Mouse (Mus musculus): ENCODE results near the gene Tmem183a. TPM values are rescaled to one million over a fixed set of nuclear protein-coding genes. Genes with fewer than 3 reads are reported as not detected.

The Tmem183a gene
- polyA plus RNA-seq, 1 experiment from 2014 or later: 91.3 TPM

- H3K4me3 ChIP-seq (ENCODE audit: low read length): no peak overlapping the region
- H3K27ac ChIP-seq (ENCODE audit: low read depth, low read length): no peak overlapping the region
- no peaks in the 10 kb centered on the region for H3K9me3 ChIP-seq (ENCODE audit: control insufficient read depth, low read length)
- no peaks in the 10 kb centered on the region for H3K4me1 ChIP-seq (ENCODE audit: control insufficient read depth, insufficient read depth, low read length)
- no peak overlapping the region for H3K4me2 ChIP-seq (replicated peaks; ENCODE audit: low read depth, low read length)
- H3K27me3 ChIP-seq (ENCODE audit: control insufficient read depth, insufficient read depth, low read length): no peaks in the 10 kb centered on the region
- H3K9ac ChIP-seq (ENCODE audit: low read depth, low read length): no peak overlapping the region
- WGBS: 87% methylated on average over 4 of the region's 4 CpGs
- ATAC-seq (ENCODE audit: low FRiP score, low TSS enrichment): no peak
- H3K36me3 ChIP-seq (ENCODE audit: control insufficient read depth, insufficient read depth, low read length): no peaks in the 10 kb centered on the region
Observed at GRCm38 (mm10) chr1:134384581-134384980, 22.8 kb upstream of the Tmem183a start.

- Histone ChIP-seq H3K27ac (ENCODE audit: low read depth, low read length) (no peak overlapping the region), H3K4me3 (ENCODE audit: low read length) (peak overlapping the region; percentile 34), H3K9me3 (ENCODE audit: control insufficient read depth, low read length) (no peaks in the 10 kb centered on the region), H3K36me3 (ENCODE audit: control insufficient read depth, insufficient read depth, low read length) (no peaks in the 10 kb centered on the region), H3K4me1 (ENCODE audit: control insufficient read depth, insufficient read depth, low read length) (no peaks in the 10 kb centered on the region), H3K9ac (ENCODE audit: low read depth, low read length) (peak overlapping the region; percentile 40; the same call in 1 of the 2 replicates), H3K4me2 (replicated peaks; ENCODE audit: low read depth, low read length) (peak overlapping the region; percentile 61), H3K27me3 (ENCODE audit: control insufficient read depth, insufficient read depth, low read length) (no peaks in the 10 kb centered on the region)
- 4% methylated on average over 19 of the region's 19 CpGs for WGBS
- no peak for ATAC-seq (ENCODE audit: low FRiP score, low TSS enrichment)
Observed at GRCm38 (mm10) chr1:134381795-134382625, 20.2 kb upstream of the Tmem183a start.

GRCm38 (mm10) chr1:134381051-134381450 lies 19.3 kb upstream of the Tmem183a start:
- no peak overlapping the region for H3K4me3 ChIP-seq (ENCODE audit: low read length)
- H3K4me2 ChIP-seq (replicated peaks; ENCODE audit: low read depth, low read length): peak overlapping the region; percentile 61
- no peaks in the 10 kb centered on the region for H3K27me3 ChIP-seq (ENCODE audit: control insufficient read depth, insufficient read depth, low read length)
- ATAC-seq (ENCODE audit: low FRiP score, low TSS enrichment): no peak
- H3K9ac ChIP-seq (ENCODE audit: low read depth, low read length): no peak overlapping the region
- no peaks in the 10 kb centered on the region for H3K9me3 ChIP-seq (ENCODE audit: control insufficient read depth, low read length)
- no peaks in the 10 kb centered on the region for H3K36me3 ChIP-seq (ENCODE audit: control insufficient read depth, insufficient read depth, low read length)
- WGBS: 62% methylated on average over 2 of the region's 2 CpGs
- no peaks in the 10 kb centered on the region for H3K4me1 ChIP-seq (ENCODE audit: control insufficient read depth, insufficient read depth, low read length)
- no peak overlapping the region for H3K27ac ChIP-seq (ENCODE audit: low read depth, low read length)

- no peak overlapping the region for H3K4me2 ChIP-seq (replicated peaks; ENCODE audit: low read depth, low read length)
- H3K27ac ChIP-seq (ENCODE audit: low read depth, low read length): no peak overlapping the region
- no peaks in the 10 kb centered on the region for H3K27me3 ChIP-seq (ENCODE audit: control insufficient read depth, insufficient read depth, low read length)
- H3K4me3 ChIP-seq (ENCODE audit: low read length): no peak overlapping the region
- H3K9ac ChIP-seq (ENCODE audit: low read depth, low read length): no peak overlapping the region
- 48% methylated on average over 2 of the region's 2 CpGs for WGBS
- H3K36me3 ChIP-seq (ENCODE audit: control insufficient read depth, insufficient read depth, low read length): no peaks in the 10 kb centered on the region
- no peaks in the 10 kb centered on the region for H3K4me1 ChIP-seq (ENCODE audit: control insufficient read depth, insufficient read depth, low read length)
- H3K9me3 ChIP-seq (ENCODE audit: control insufficient read depth, low read length): peaks cover 3% of the 10 kb centered on the region; the same call in 1 of the 2 replicates
- ATAC-seq (ENCODE audit: low FRiP score, low TSS enrichment): no peak
Observed at GRCm38 (mm10) chr1:134374124-134374523, 12.3 kb upstream of the Tmem183a start.

- no peak overlapping the region for H3K4me2 ChIP-seq (replicated peaks; ENCODE audit: low read depth, low read length)
- no peaks in the 10 kb centered on the region for H3K27me3 ChIP-seq (ENCODE audit: control insufficient read depth, insufficient read depth, low read length)
- no peak overlapping the region for H3K9ac ChIP-seq (ENCODE audit: low read depth, low read length)
- H3K4me1 ChIP-seq (ENCODE audit: control insufficient read depth, insufficient read depth, low read length): no peaks in the 10 kb centered on the region
- H3K4me3 ChIP-seq (ENCODE audit: low read length): no peak overlapping the region
- no peak overlapping the region for H3K27ac ChIP-seq (ENCODE audit: low read depth, low read length)
- no peak for ATAC-seq (ENCODE audit: low FRiP score, low TSS enrichment)
- WGBS: 55% methylated on average over 9 of the region's 9 CpGs
- H3K36me3 ChIP-seq (ENCODE audit: control insufficient read depth, insufficient read depth, low read length): no peaks in the 10 kb centered on the region
- H3K9me3 ChIP-seq (ENCODE audit: control insufficient read depth, low read length): peaks cover 3% of the 10 kb centered on the region; the same call in 1 of the 2 replicates
Observed at GRCm38 (mm10) chr1:134368777-134369337, 7.1 kb upstream of the Tmem183a start.

GRCm38 (mm10) chr1:134365491-134365890 lies 3.7 kb upstream of the Tmem183a start:
- ATAC-seq (ENCODE audit: low FRiP score, low TSS enrichment): no peak
- H3K4me3 ChIP-seq (ENCODE audit: low read length): no peak overlapping the region
- H3K36me3 ChIP-seq (ENCODE audit: control insufficient read depth, insufficient read depth, low read length): peaks cover 2% of the 10 kb centered on the region; the same call in 1 of the 2 replicates
- H3K4me2 ChIP-seq (replicated peaks; ENCODE audit: low read depth, low read length): no peak overlapping the region
- H3K27ac ChIP-seq (ENCODE audit: low read depth, low read length): no peak overlapping the region
- H3K9ac ChIP-seq (ENCODE audit: low read depth, low read length): no peak overlapping the region
- H3K27me3 ChIP-seq (ENCODE audit: control insufficient read depth, insufficient read depth, low read length): no peaks in the 10 kb centered on the region
- H3K4me1 ChIP-seq (ENCODE audit: control insufficient read depth, insufficient read depth, low read length): peaks cover 6% of the 10 kb centered on the region
- H3K9me3 ChIP-seq (ENCODE audit: control insufficient read depth, low read length): peaks cover under 1% of the 10 kb centered on the region; the same call in 1 of the 2 replicates
- WGBS: 69% methylated on average over 5 of the region's 5 CpGs

GRCm38 (mm10) chr1:134363194-134363593 lies 1.4 kb upstream of the Tmem183a start:
- H3K27me3 ChIP-seq (ENCODE audit: control insufficient read depth, insufficient read depth, low read length): no peaks in the 10 kb centered on the region
- H3K36me3 ChIP-seq (ENCODE audit: control insufficient read depth, insufficient read depth, low read length): peaks cover 16% of the 10 kb centered on the region
- H3K4me1 ChIP-seq (ENCODE audit: control insufficient read depth, insufficient read depth, low read length): peaks cover 11% of the 10 kb centered on the region
- no peak overlapping the region for H3K4me2 ChIP-seq (replicated peaks; ENCODE audit: low read depth, low read length)
- H3K4me3 ChIP-seq (ENCODE audit: low read length): no peak overlapping the region
- WGBS: 77% methylated on average over 4 of the region's 4 CpGs
- no peaks in the 10 kb centered on the region for H3K9me3 ChIP-seq (ENCODE audit: control insufficient read depth, low read length)
- no peak overlapping the region for H3K9ac ChIP-seq (ENCODE audit: low read depth, low read length)
- H3K27ac ChIP-seq (ENCODE audit: low read depth, low read length): no peak overlapping the region
- ATAC-seq (ENCODE audit: low FRiP score, low TSS enrichment): no peak

GRCm38 (mm10) chr1:134361195-134361856 lies 453 bp downstream of the Tmem183a start:
- peaks cover 11% of the 10 kb centered on the region for H3K4me1 ChIP-seq (ENCODE audit: control insufficient read depth, insufficient read depth, low read length)
- no peaks in the 10 kb centered on the region for H3K9me3 ChIP-seq (ENCODE audit: control insufficient read depth, low read length)
- H3K4me2 ChIP-seq (replicated peaks; ENCODE audit: low read depth, low read length): peak overlapping the region; percentile 77
- WGBS: 1% methylated on average over 37 of the region's 44 CpGs
- peak; percentile 86; the same call in 1 of the 2 replicates for ATAC-seq (ENCODE audit: low FRiP score, low TSS enrichment)
- peak overlapping the region; percentile 92 for H3K4me3 ChIP-seq (ENCODE audit: low read length)
- peak overlapping the region; percentile 57; the same call in 1 of the 2 replicates for H3K27ac ChIP-seq (ENCODE audit: low read depth, low read length)
- no peaks in the 10 kb centered on the region for H3K27me3 ChIP-seq (ENCODE audit: control insufficient read depth, insufficient read depth, low read length)
- H3K9ac ChIP-seq (ENCODE audit: low read depth, low read length): peak overlapping the region; percentile 92
- peaks cover 29% of the 10 kb centered on the region for H3K36me3 ChIP-seq (ENCODE audit: control insufficient read depth, insufficient read depth, low read length)
